Mouse (Mus musculus): ENCODE measurements at regions not wholly inside any gene's neighbourhood (a gene's known extent, or its start where the extent isn't known, plus 50 kb on each side); places are given as distances from the start of the nearest gene placed in this dataset.

- no peak for TF ChIP-seq EP300 (optimal IDR thresholded peaks at IDR 0.05)
- no peak for TF ChIP-seq CTCF (IDR thresholded peaks at IDR 0.05; ENCODE audit: low read depth)
These were observed 1475.8 kb upstream of the Gulo start for GRCm38 (mm10) chr14:67484533-67485448.
